Mouse (Mus musculus): Measurements from ENCODE around the gene Cited2. TPM values are rescaled to one million over a fixed set of nuclear protein-coding genes. Genes with fewer than 3 reads are reported as not detected.

Cited2 gene
- total and polyA plus RNA-seq, 2 experiments = 9.2 to 25.6 TPM

- 67% methylated on average over 3 of the region's 3 CpGs for WGBS
- Histone ChIP-seq H3K27me3 (ENCODE audit: control insufficient read depth, insufficient read depth, low read length) (no peaks in the 10 kb centered on the region), H3K4me3 (ENCODE audit: insufficient read depth, low read depth, low read length) (no peak overlapping the region), H3K79me2 (ENCODE audit: control insufficient read depth, insufficient read depth, low read length) (no peaks in the 10 kb centered on the region), H3K4me1 (ENCODE audit: control insufficient read depth, insufficient read depth, low read length) (no peaks in the 10 kb centered on the region; the same call in 1 of the 2 replicates), H3K27ac (replicated peaks; ENCODE audit: insufficient read depth, low read depth, low read length) (no peak overlapping the region), H3K9ac (ENCODE audit: low read depth, low read length) (no peak overlapping the region), H3K36me3 (ENCODE audit: control insufficient read depth, insufficient read depth, low read length) (no peaks in the 10 kb centered on the region)
- TF ChIP-seq POLR2A (IDR thresholded peaks at IDR 0.05; ENCODE audit: extremely low read depth, insufficient read depth, low read length) (no peak), CTCF (IDR thresholded peaks at IDR 0.05; ENCODE audit: low read depth, low read length) (no peak)
- DNase-seq (ENCODE audit: extremely low read depth, low read depth, low spot score) = peak; percentile 42
Measured at GRCm38 (mm10) chr10:17695801-17696200, 27.2 kb upstream of the Cited2 start.

GRCm38 (mm10) chr10:17697376-17698265, 25.4 kb upstream of the Cited2 start:
- no peaks in the 10 kb centered on the region for H3K27me3 ChIP-seq (ENCODE audit: control insufficient read depth, insufficient read depth, low read length)
- no peaks in the 10 kb centered on the region; the same call in 1 of the 2 replicates for H3K4me1 ChIP-seq (ENCODE audit: control insufficient read depth, insufficient read depth, low read length)
- H3K27ac ChIP-seq (replicated peaks; ENCODE audit: insufficient read depth, low read depth, low read length) = no peak overlapping the region
- H3K9ac ChIP-seq (ENCODE audit: low read depth, low read length) = no peak overlapping the region
- no peaks in the 10 kb centered on the region for H3K36me3 ChIP-seq (ENCODE audit: control insufficient read depth, insufficient read depth, low read length)
- no peak for DNase-seq (ENCODE audit: extremely low read depth, low read depth, low spot score)
- H3K4me3 ChIP-seq (ENCODE audit: insufficient read depth, low read depth, low read length) = no peak overlapping the region
- no peaks in the 10 kb centered on the region for H3K79me2 ChIP-seq (ENCODE audit: control insufficient read depth, insufficient read depth, low read length)
- TF ChIP-seq POLR2A (IDR thresholded peaks at IDR 0.05; ENCODE audit: extremely low read depth, insufficient read depth, low read length) (no peak), CTCF (IDR thresholded peaks at IDR 0.05; ENCODE audit: low read depth, low read length) (no peak)
- WGBS = 71% methylated on average over 7 of the region's 7 CpGs

DNA sequence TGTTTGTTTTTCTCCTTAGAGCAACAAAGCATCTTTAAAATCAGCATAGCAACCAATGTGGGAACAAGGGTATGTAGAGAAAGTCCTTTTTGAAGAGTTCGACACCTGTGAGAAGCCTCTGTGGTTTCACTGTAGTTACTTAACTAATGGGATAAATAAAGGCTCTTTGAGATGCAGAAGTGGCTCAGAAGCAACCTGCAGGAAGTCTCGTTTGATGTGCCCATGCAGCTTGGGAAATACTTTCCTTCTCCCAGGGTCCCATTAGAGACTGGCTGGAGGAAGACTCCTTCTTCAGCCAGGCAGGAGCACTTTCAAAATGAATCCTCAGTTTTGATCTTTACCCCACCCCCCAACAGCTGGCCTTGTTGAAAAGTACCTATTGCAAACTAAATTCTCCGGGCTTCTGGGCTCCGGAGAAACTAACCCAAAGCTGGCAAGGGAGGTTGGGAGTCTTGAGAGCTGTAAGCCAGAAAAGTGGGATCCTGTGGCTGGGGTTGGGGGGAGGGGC, 17.5 kb upstream of the Cited2 start:
- Histone ChIP-seq H3K27ac (replicated peaks; ENCODE audit: insufficient read depth, low read depth, low read length) (no peak overlapping the region), H3K4me3 (ENCODE audit: insufficient read depth, low read depth, low read length) (no peak overlapping the region), H3K36me3 (ENCODE audit: control insufficient read depth, insufficient read depth, low read length) (no peaks in the 10 kb centered on the region), H3K4me1 (ENCODE audit: control insufficient read depth, insufficient read depth, low read length) (no peaks in the 10 kb centered on the region), H3K27me3 (ENCODE audit: control insufficient read depth, insufficient read depth, low read length) (no peaks in the 10 kb centered on the region), H3K79me2 (ENCODE audit: control insufficient read depth, insufficient read depth, low read length) (no peaks in the 10 kb centered on the region), H3K9ac (ENCODE audit: low read depth, low read length) (no peak overlapping the region)
- DNase-seq (ENCODE audit: extremely low read depth, low read depth, low spot score) = no peak
- TF ChIP-seq CTCF (IDR thresholded peaks at IDR 0.05; ENCODE audit: low read depth, low read length) = no peak
- no peak for TF ChIP-seq POLR2A (IDR thresholded peaks at IDR 0.05; ENCODE audit: extremely low read depth, insufficient read depth, low read length)
- 56% methylated on average over 4 of the region's 4 CpGs for WGBS

DNA sequence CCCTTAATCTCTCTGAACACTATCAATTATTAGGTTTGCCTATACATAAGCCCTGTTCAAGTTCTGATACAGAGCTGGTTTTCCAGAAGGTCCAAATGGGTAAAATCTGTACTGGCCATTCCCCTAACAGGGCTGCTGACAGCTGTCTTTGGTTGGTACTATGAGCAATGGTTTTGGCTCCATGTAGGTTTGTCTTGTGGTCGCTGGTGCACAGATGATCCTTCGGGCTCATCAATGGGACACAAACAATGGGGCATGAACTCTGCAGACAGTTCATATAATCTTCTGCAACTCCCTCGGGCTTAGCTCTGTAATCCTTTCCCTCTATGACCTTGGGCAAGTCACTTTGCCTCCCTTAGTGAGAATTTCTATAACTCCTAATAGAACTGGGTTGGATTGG, 12.3 kb upstream of the Cited2 start:
- no peaks in the 10 kb centered on the region for H3K4me1 ChIP-seq (ENCODE audit: control insufficient read depth, insufficient read depth, low read length)
- H3K27ac ChIP-seq (replicated peaks; ENCODE audit: insufficient read depth, low read depth, low read length) = no peak overlapping the region
- no peaks in the 10 kb centered on the region for H3K27me3 ChIP-seq (ENCODE audit: control insufficient read depth, insufficient read depth, low read length)
- H3K9ac ChIP-seq (ENCODE audit: low read depth, low read length) = no peak overlapping the region
- H3K36me3 ChIP-seq (ENCODE audit: control insufficient read depth, insufficient read depth, low read length) = no peaks in the 10 kb centered on the region
- H3K4me3 ChIP-seq (ENCODE audit: insufficient read depth, low read depth, low read length) = no peak overlapping the region
- WGBS = 91% methylated on average over 3 of the region's 3 CpGs
- no peak for DNase-seq (ENCODE audit: extremely low read depth, low read depth, low spot score)
- TF ChIP-seq CTCF (IDR thresholded peaks at IDR 0.05; ENCODE audit: low read depth, low read length) = no peak
- TF ChIP-seq POLR2A (IDR thresholded peaks at IDR 0.05; ENCODE audit: extremely low read depth, insufficient read depth, low read length) = no peak
- no peaks in the 10 kb centered on the region for H3K79me2 ChIP-seq (ENCODE audit: control insufficient read depth, insufficient read depth, low read length)

DNA sequence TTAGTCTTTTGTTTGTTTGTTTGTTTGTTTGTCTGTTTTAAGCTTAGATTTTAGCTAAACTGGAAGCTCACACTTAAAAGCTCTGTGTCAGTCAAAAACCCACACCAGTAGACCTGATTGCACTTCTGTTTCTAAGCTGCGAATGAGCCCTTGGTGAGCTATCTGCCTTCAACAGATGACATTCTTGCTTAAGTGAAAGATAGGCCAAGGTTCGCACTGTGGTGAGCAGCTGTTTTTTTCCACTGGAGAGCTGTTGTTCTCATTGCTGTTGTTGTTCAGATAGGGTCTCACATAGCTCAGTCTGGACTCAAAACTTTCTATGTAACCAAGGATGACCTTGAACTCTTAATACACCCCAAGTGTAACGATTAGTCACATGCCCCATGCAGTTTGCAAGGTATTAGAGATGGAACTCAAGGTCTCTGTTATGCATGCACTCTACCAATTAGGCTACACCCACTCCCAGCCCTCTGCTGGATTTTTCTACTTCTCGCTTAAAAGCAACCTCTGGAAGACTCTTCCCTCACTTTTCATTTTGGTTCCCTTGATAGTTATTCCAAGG, 3.9 kb upstream of the Cited2 start:
- H3K27me3 ChIP-seq (ENCODE audit: control insufficient read depth, insufficient read depth, low read length) = no peaks in the 10 kb centered on the region
- no peak overlapping the region for H3K9ac ChIP-seq (ENCODE audit: low read depth, low read length)
- H3K4me3 ChIP-seq (ENCODE audit: insufficient read depth, low read depth, low read length) = no peak overlapping the region
- DNase-seq (ENCODE audit: extremely low read depth, low read depth, low spot score) = peak; percentile 31
- H3K4me1 ChIP-seq (ENCODE audit: control insufficient read depth, insufficient read depth, low read length) = no peaks in the 10 kb centered on the region; the same call in 1 of the 2 replicates
- H3K27ac ChIP-seq (replicated peaks; ENCODE audit: insufficient read depth, low read depth, low read length) = no peak overlapping the region
- 60% methylated on average over 4 of the region's 4 CpGs for WGBS
- H3K79me2 ChIP-seq (ENCODE audit: control insufficient read depth, insufficient read depth, low read length) = peaks cover 5% of the 10 kb centered on the region; the same call in 1 of the 2 replicates
- TF ChIP-seq POLR2A (IDR thresholded peaks at IDR 0.05; ENCODE audit: extremely low read depth, insufficient read depth, low read length) (no peak), CTCF (IDR thresholded peaks at IDR 0.05; ENCODE audit: low read depth, low read length) (no peak)
- no peaks in the 10 kb centered on the region for H3K36me3 ChIP-seq (ENCODE audit: control insufficient read depth, insufficient read depth, low read length)

Measured in liver, adult 2 months (tissue).